Mouse (Mus musculus) heart, adult 2 months (tissue): ENCODE measurements around the gene Hsd17b11.

ENCODE experiments used
- CTCF ChIP-seq: fragments of 200-600 bp; IDR thresholded peaks from 2 replicates; pipeline ENCODE4 v1.8.1; 2022; ENCODE audit warnings: antibody characterized with exemption, mild to moderate bottlenecking, moderate library complexity
- POLR2A ChIP-seq: fragments of 200-500 bp; IDR thresholded peaks from 2 replicates; pipeline ENCODE4 v1.6.1; 2011; ENCODE audit warnings: mild to moderate bottlenecking, low read depth, low read length, control low read depth; ENCODE audit not compliant: insufficient read depth

DNA sequence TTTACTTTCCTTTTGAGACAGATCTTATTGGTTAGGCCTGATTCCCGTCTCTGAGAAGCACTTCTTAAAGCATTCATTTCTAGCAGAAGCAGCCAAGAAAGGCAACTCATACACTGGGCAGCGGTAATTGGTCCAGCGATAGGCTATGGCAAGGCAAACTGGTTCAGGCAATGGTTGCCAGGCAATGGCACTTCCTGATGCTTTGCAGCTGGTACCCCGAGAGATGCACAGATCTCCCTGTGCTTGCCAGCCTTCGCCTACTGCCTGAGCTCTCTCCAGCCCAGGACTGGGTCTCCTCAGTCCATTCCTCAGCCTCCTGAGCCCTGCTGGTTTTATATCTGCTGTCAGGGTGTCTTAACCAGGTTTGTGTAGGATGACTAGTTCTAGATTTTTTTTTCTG is 38.7 kb upstream of the Hsd17b11 start:
- TF ChIP-seq CTCF: no peak
- no peak for TF ChIP-seq POLR2A
